Mouse (Mus musculus) limb, embryonic 14.5 days (tissue): ENCODE results near the gene Bsn. TPM values are rescaled to one million over a fixed set of nuclear protein-coding genes. Genes with fewer than 3 reads are reported as not detected.

Experiments used
- ATAC-seq: fragments of 200-750 bp; cut with Nextera tagmentation; 2 replicates; pipeline ENCODE4 v1.8.0; 2017; ENCODE audit warnings: low read depth, moderate number of reproducible peaks, moderate TSS enrichment; ENCODE audit not compliant: low FRiP score
- DNase-seq: peaks from one replicate; pipeline ENCODE4 v3.0.0-alpha.2; 2015; ENCODE audit warnings: low spot score
- H3K27ac ChIP-seq: fragments of 300-500 bp; sonication (generic); replicated peaks from 2 replicates; pipeline ENCODE4 v1.5.1; 2014; ENCODE audit warnings: low read depth, mild to moderate bottlenecking, low read length, moderate library complexity, mixed read lengths
- H3K27me3 ChIP-seq: fragments of 300-500 bp; sonication (generic); 2 replicates; pipeline ENCODE4 v1.6.1; 2014; ENCODE audit warnings: low read length, mixed read lengths; ENCODE audit not compliant: control insufficient read depth, insufficient read depth
- H3K36me3 ChIP-seq: fragments of 300-500 bp; sonication (generic); 2 replicates; pipeline ENCODE4 v1.6.1; 2014; ENCODE audit warnings: mild to moderate bottlenecking, low read length, moderate library complexity, mixed read lengths; ENCODE audit not compliant: control insufficient read depth, insufficient read depth
- H3K4me1 ChIP-seq: fragments of 300-500 bp; sonication (generic); 2 replicates; pipeline ENCODE4 v1.6.1; 2014; ENCODE audit warnings: antibody characterized with exemption, low read length, mixed read lengths; ENCODE audit not compliant: control insufficient read depth, insufficient read depth
- H3K4me2 ChIP-seq: fragments of 300-500 bp; sonication (generic); replicated peaks from 2 replicates; pipeline ENCODE4 v1.6.1; 2014; ENCODE audit warnings: low read depth, mild to moderate bottlenecking, low read length, moderate library complexity; ENCODE audit not compliant: severe bottlenecking
- H3K4me3 ChIP-seq: fragments of 300-500 bp; sonication (generic); replicated peaks from 2 replicates; pipeline ENCODE4 v1.5.1; 2014; ENCODE audit warnings: low read length
- H3K9ac ChIP-seq: fragments of 300-500 bp; sonication (generic); 2 replicates; pipeline ENCODE4 v1.6.1; 2014; ENCODE audit warnings: mild to moderate bottlenecking, low read depth, low read length, moderate library complexity; ENCODE audit not compliant: severe bottlenecking
- H3K9me3 ChIP-seq: fragments of 300-500 bp; sonication (generic); 2 replicates; pipeline ENCODE4 v1.6.1; 2016; ENCODE audit warnings: low read length; ENCODE audit not compliant: control insufficient read depth
- POLR2A ChIP-seq: fragments of 200-500 bp; IDR thresholded peaks from 2 replicates; pipeline ENCODE4 v1.8.0; 2012; ENCODE audit warnings: inconsistent platforms, mild to moderate bottlenecking, moderate library complexity, borderline replicate concordance; ENCODE audit not compliant: insufficient read depth, insufficient read length; ENCODE audit errors: extremely low read depth
- WGBS: fragments of 180-500 bp; shearing (Covaris S2); extraction: QIAGEN DNeasy Blood & Tissue Kit; methylation state at CpG from one replicate; pipeline ENCODE4 v1.1.7; 2014; 5-methylcytosine and 5-hydroxymethylcytosine counted together
- polyA plus RNA-seq, 2 experiments: library from polyadenylated mRNA; depleted of rRNA in 1 of 2; stranded (reverse) in 1 of 2; unstranded in 1 of 2; fragments of >200 nt; fragmentation: Nextera tagmentation in 1 of 2; extraction: Ambion mirVana in 1 of 2; gene quantifications; 2 replicates each; pipeline versions ENCODE4 v1.2.1 to v1.2.3; 2012 to 2014

Bsn gene
- polyA plus RNA-seq, 2 experiments, result 0.73 to 1.1 TPM

DNA sequence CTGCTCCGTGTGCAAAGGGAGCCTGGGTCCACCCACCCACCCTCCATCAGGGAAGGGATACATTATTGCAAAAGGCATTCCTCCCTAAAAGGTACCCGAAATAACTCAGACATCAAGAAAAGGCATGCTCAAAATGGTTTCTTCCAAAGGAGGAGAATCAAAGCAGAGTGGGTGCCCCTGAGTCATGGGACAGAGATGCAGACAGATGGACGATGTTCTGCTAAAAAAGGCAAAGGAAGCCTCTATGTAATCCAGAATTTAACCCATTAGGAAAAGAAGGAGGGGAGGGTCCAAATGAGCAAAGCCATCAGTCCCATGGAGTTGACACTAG lies 15.4 kb upstream of the Bsn start:
- no peaks in the 10 kb centered on the region for H3K27me3 ChIP-seq
- WGBS, result 75% methylated on average over 3 of the region's 3 CpGs
- DNase-seq (no peak), ATAC-seq (no peak)
- TF ChIP-seq POLR2A, result no peak
- no peak overlapping the region for H3K4me2 ChIP-seq
- no peak overlapping the region for H3K4me3 ChIP-seq
- no peak overlapping the region for H3K9ac ChIP-seq
- H3K36me3 ChIP-seq, result peaks cover 33% of the 10 kb centered on the region
- H3K4me1 ChIP-seq, result peaks cover 2% of the 10 kb centered on the region; the same call in 1 of the 2 replicates
- no peak overlapping the region for H3K27ac ChIP-seq
- H3K9me3 ChIP-seq, result no peaks in the 10 kb centered on the region

DNA sequence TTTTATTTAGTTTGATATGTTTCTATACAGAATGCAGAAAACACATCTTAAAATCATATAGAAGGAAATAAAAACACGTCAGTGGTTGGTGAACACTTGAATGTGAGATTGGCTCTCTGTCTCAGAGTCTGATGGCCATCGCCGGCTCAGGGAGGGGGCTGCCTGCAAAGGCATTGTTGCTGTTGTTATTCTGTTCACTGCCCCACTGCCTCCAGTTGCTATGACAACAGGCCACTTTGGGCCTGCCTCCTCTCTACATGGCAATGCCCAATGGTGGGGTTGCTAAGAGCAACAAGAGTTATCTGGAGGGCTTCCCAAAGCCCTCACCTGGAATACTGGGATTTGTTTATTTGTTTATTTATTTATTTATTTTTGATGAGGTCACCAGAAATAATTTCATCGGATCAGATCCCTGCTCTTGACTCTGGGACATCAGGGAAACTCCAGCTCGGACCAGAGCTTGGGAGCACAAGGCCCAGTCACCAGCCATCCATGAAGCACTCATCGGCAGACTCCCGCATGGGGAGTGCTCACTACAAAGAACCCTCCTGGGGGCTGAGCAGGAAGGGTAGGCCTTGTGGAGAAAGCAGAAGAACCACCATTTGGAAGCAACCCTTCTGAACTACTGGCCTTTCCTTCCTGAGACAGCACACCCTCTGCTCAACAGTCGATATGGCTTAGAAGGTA lies 14.8 kb upstream of the Bsn start:
- Histone ChIP-seq H3K27ac (no peak overlapping the region), H3K27me3 (no peaks in the 10 kb centered on the region), H3K4me2 (no peak overlapping the region), H3K36me3 (peaks cover 33% of the 10 kb centered on the region), H3K4me1 (peaks cover 3% of the 10 kb centered on the region; the same call in 1 of the 2 replicates), H3K9ac (no peak overlapping the region), H3K4me3 (no peak overlapping the region), H3K9me3 (no peaks in the 10 kb centered on the region)
- DNase-seq (no peak), ATAC-seq (no peak)
- 85% methylated on average over 8 of the region's 8 CpGs for WGBS
- no peak for TF ChIP-seq POLR2A

DNA sequence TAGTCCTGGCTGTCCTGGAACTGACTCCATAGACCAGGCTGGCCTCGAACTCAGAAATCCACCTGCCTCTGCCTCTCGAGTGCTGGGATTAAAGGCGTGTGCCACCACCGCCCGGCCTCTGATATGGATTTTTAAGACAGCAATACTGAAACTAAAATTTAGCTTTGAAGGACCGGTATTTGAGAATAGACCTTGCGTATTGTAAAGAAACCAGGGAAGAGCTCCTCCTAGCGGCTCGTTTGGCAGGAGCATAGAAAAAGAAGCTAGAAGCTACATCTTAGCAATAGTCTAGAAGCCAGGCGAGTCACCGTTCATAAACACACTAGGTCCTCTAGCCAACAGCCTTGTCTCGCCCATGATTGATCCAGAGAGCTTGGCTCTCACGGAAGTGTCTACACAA lies 12.8 kb upstream of the Bsn start:
- no peak overlapping the region for H3K4me3 ChIP-seq
- no peak overlapping the region for H3K4me2 ChIP-seq
- no peaks in the 10 kb centered on the region for H3K27me3 ChIP-seq
- peaks cover 20% of the 10 kb centered on the region for H3K36me3 ChIP-seq
- DNase-seq, result peak; percentile 83
- H3K9ac ChIP-seq, result no peak overlapping the region
- H3K27ac ChIP-seq, result no peak overlapping the region
- H3K4me1 ChIP-seq, result peaks cover 3% of the 10 kb centered on the region; the same call in 1 of the 2 replicates
- no peak for TF ChIP-seq POLR2A
- H3K9me3 ChIP-seq, result no peaks in the 10 kb centered on the region
- no peak for ATAC-seq
- WGBS, result 35% methylated on average over 13 of the region's 13 CpGs

DNA sequence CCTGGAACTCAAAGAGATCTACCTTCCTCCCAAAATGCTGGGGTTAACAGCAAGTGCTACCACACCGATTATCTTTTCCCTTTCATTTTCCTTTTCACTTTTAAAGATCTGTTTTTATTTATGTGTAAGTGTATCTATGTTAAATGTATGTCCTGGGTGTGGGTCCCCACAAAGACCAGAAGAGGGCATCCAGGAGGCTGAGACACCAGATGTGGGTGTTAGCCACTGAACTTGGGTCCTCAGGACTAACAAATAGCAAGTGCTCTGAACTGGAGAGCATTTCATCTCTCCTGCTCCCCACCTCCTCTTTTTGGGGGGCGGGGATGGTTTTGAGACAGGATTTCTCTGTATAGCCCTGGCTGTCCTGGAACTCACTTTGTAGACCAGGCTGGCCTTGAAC lies 12.0 kb upstream of the Bsn start:
- peaks cover 12% of the 10 kb centered on the region for H3K36me3 ChIP-seq
- no peak for DNase-seq

DNA sequence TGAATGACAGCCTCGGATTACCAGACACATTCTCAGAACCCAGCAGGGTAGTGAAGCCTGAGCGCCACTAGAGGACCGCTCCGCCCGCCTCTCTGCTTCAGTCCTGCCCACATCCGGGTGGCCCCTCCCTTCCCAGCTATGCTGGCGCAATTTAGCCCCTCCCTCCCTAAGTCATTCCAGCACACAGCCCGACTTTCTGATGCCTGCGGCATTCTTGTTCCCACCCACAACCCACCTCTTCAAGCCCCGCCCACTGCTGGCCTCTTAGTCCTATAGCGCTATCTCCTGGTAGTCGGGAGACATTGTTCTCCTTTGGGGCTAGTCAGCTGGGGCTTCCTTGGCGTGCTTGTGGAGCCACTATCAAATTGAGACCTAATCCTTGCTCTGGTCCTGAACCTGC lies 11.0 kb upstream of the Bsn start:
- H3K27me3 ChIP-seq, result no peaks in the 10 kb centered on the region
- TF ChIP-seq POLR2A, result no peak
- H3K36me3 ChIP-seq, result peaks cover 7% of the 10 kb centered on the region; the same call in 1 of the 2 replicates
- DNase-seq (peak; percentile 96), ATAC-seq (peak; percentile 94)
- H3K9me3 ChIP-seq, result no peaks in the 10 kb centered on the region
- peak overlapping the region; percentile 32 for H3K4me2 ChIP-seq
- WGBS, result under 1% methylated on average over 13 of the region's 13 CpGs
- peaks cover 8% of the 10 kb centered on the region; the same call in 1 of the 2 replicates for H3K4me1 ChIP-seq
- H3K4me3 ChIP-seq, result peak overlapping the region; percentile 2
- H3K27ac ChIP-seq, result no peak overlapping the region
- H3K9ac ChIP-seq, result no peak overlapping the region

More for the DNA sequence above, 12.0 kb upstream of the Bsn start:
- Histone ChIP-seq H3K9ac (no peak overlapping the region), H3K4me3 (no peak overlapping the region), H3K9me3 (no peaks in the 10 kb centered on the region), H3K4me2 (no peak overlapping the region), H3K27me3 (no peaks in the 10 kb centered on the region), H3K4me1 (peaks cover 8% of the 10 kb centered on the region; the same call in 1 of the 2 replicates), H3K27ac (no peak overlapping the region)
- no peak for TF ChIP-seq POLR2A
- no peak for ATAC-seq
- WGBS, result 95% methylated on average over 2 of the region's 2 CpGs
